Mouse (Mus musculus) splenic B cell, adult 2 months (primary cell): ENCODE measurements around the gene Lamtor2.

Source experiments
- DNase-seq: peaks from one replicate; pipeline ENCODE4 v3.0.0-alpha.2; 2011; ENCODE audit warnings: low read depth, low spot score
- H3K27me3 ChIP-seq: 2 replicates; pipeline ENCODE4 v1.6.1; 2012; ENCODE audit warnings: mild to moderate bottlenecking, low read length, moderate library complexity, mixed read lengths; ENCODE audit not compliant: control insufficient read depth, poor library complexity, insufficient read depth, severe bottlenecking
- H3K36me3 ChIP-seq: 2 replicates; pipeline ENCODE4 v1.6.1; 2012; ENCODE audit warnings: mild to moderate bottlenecking, low read length, moderate library complexity, mixed read lengths; ENCODE audit not compliant: control insufficient read depth, poor library complexity, insufficient read depth, severe bottlenecking

The Lamtor2 gene

GRCm38 (mm10) chr3:88513546-88514115, 39.2 kb downstream of the Lamtor2 start:
- peak; percentile 68 for DNase-seq
- Histone ChIP-seq H3K36me3 (no peaks in the 10 kb centered on the region), H3K27me3 (no peaks in the 10 kb centered on the region)

- Histone ChIP-seq H3K27me3 (no peaks in the 10 kb centered on the region), H3K36me3 (no peaks in the 10 kb centered on the region)
- no peak for DNase-seq
These were observed 39.9 kb downstream of the Lamtor2 start for GRCm38 (mm10) chr3:88512896-88513545.

- no peaks in the 10 kb centered on the region for H3K36me3 ChIP-seq
- no peaks in the 10 kb centered on the region for H3K27me3 ChIP-seq
- peak; percentile 49 for DNase-seq
These were observed 40.6 kb downstream of the Lamtor2 start for GRCm38 (mm10) chr3:88512141-88512895.

- DNase-seq, result no peak
- H3K36me3 ChIP-seq, result no peaks in the 10 kb centered on the region
These were observed 41.3 kb downstream of the Lamtor2 start for GRCm38 (mm10) chr3:88511559-88511958.

GRCm38 (mm10) chr3:88510421-88511289, 42.2 kb downstream of the Lamtor2 start:
- no peaks in the 10 kb centered on the region for H3K36me3 ChIP-seq
- peak; percentile 53 for DNase-seq
- H3K27me3 ChIP-seq, result no peaks in the 10 kb centered on the region

More at GRCm38 (mm10) chr3:88511559-88511958, 41.3 kb downstream of the Lamtor2 start:
- H3K27me3 ChIP-seq, result no peaks in the 10 kb centered on the region

GRCm38 (mm10) chr3:88509692-88510420, 43.0 kb downstream of the Lamtor2 start, which contains the start of gene Lmna:
Gene Lmna (minus strand): TSS chr3:88509956.
- no peaks in the 10 kb centered on the region for H3K36me3 ChIP-seq
- H3K27me3 ChIP-seq, result no peaks in the 10 kb centered on the region
- peak; percentile 99 for DNase-seq

GRCm38 (mm10) chr3:88509250-88509649, 43.6 kb downstream of the Lamtor2 start:
- Histone ChIP-seq H3K27me3 (no peaks in the 10 kb centered on the region), H3K36me3 (no peaks in the 10 kb centered on the region)
- DNase-seq, result no peak

GRCm38 (mm10) chr3:88505765-88506164, 47.1 kb downstream of the Lamtor2 start:
- Histone ChIP-seq H3K27me3 (no peaks in the 10 kb centered on the region), H3K36me3 (no peaks in the 10 kb centered on the region)
- DNase-seq, result no peak

GRCm38 (mm10) chr3:88505081-88505480, 47.8 kb downstream of the Lamtor2 start:
- Histone ChIP-seq H3K36me3 (no peaks in the 10 kb centered on the region), H3K27me3 (no peaks in the 10 kb centered on the region)
- DNase-seq, result no peak

GRCm38 (mm10) chr3:88503881-88504746, 48.8 kb downstream of the Lamtor2 start:
- DNase-seq, result no peak
- H3K36me3 ChIP-seq, result no peaks in the 10 kb centered on the region

GRCm38 (mm10) chr3:88503505-88503863, 49.4 kb downstream of the Lamtor2 start:
- no peak for DNase-seq
- Histone ChIP-seq H3K27me3 (no peaks in the 10 kb centered on the region), H3K36me3 (no peaks in the 10 kb centered on the region)

More at GRCm38 (mm10) chr3:88503881-88504746, 48.8 kb downstream of the Lamtor2 start:
- no peaks in the 10 kb centered on the region for H3K27me3 ChIP-seq

GRCm38 (mm10) chr3:88502641-88503504, 50.0 kb downstream of the Lamtor2 start:
- no peaks in the 10 kb centered on the region for H3K36me3 ChIP-seq
- peak; percentile 64 for DNase-seq
- H3K27me3 ChIP-seq, result no peaks in the 10 kb centered on the region
